ENCODE assay signal across 8 mouse cellular contexts in the genomic region with DNA sequence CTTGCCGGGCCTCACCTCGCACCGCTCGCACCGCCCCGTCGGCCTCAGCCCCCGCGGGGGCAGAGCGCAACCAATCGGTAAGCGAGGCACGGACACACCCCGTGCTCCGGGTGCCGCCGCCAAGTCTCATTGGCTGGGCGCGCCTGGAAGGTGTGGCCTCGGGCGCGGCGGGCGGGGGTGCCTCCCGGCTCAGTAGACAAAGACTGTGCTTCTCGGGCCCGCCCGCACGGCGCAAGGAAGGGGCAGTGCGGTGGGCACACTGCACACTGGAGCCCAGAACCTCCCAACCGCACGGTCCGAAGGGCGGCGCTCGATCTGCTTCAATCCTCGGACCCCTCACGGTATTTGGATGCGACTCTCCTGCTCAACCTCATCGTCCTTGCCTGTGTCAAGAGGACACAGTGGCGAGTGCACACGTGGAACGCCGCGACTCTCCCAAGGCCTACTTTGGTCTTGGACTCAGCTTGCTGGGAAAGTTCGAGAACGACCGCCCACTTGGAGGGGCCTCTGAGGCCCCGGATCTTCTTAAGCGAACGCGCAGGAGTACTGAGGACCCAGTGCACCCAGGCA. TPM values are rescaled to one million over a fixed set of nuclear protein-coding genes. Genes with fewer than 3 reads are reported as not detected.
DNase-seq lines count a peak whose midpoint lies in the region; ATAC-seq and TF ChIP-seq lines count a peak whose summit lies in the region.

Gene Slc25a29 (minus strand): TSS at position 44 of the 570 bp plus-strand sequence.
Gene Slc25a47 (plus strand): TSS at position 207 of the 570 bp plus-strand sequence.

- no peaks in the 10 kb centered on the region for H3K27me3 ChIP-seq in ES-Bruce4 (ENCODE audit: control insufficient read depth, insufficient read depth, low read length, poor library complexity, severe bottlenecking)
- no peaks in the 10 kb centered on the region for H3K27me3 ChIP-seq in forebrain, embryonic 14.5 days (replicated peaks; ENCODE audit: control insufficient read depth, insufficient read depth, low read length)
- H3K27me3 ChIP-seq in neural tube, embryonic 15.5 days (replicated peaks): no peaks in the 10 kb centered on the region

- H3K36me3 ChIP-seq in ES-Bruce4 (ENCODE audit: control insufficient read depth, insufficient read depth, low read length, poor library complexity, severe bottlenecking): no peaks in the 10 kb centered on the region
- peaks cover 4% of the 10 kb centered on the region for H3K36me3 ChIP-seq in forebrain, embryonic 14.5 days (ENCODE audit: control insufficient read depth, insufficient read depth, low read length)
- H3K36me3 ChIP-seq in neural tube, embryonic 15.5 days: peaks cover 1% of the 10 kb centered on the region

- peak; percentile 98 for DNase-seq in forebrain, embryonic 14.5 days (ENCODE audit: low spot score)
- peak; percentile 98 for DNase-seq in heart, postnatal 14 days
- peak; percentile 97 for DNase-seq in layer of hippocampus, adult 11-12 months (ENCODE audit: low spot score)
- peak; percentile 97 for DNase-seq in lung, adult 18-20 months
- DNase-seq in testis, postnatal 14 days (ENCODE audit: low spot score): peak; percentile 96

- no peak for TF ChIP-seq POLR2A in ES-Bruce4 (IDR thresholded peaks at IDR 0.05; ENCODE audit: insufficient read depth, low read length)

- peak within 1 kb of the TSS; percentile 65 for H3K9ac ChIP-seq in ES-Bruce4 (ENCODE audit: low read depth, poor library complexity, severe bottlenecking)
- peak within 1 kb of the TSS; percentile 81 for H3K9ac ChIP-seq in forebrain, embryonic 14.5 days (ENCODE audit: low read length)
- peak within 1 kb of the TSS; percentile 67 for H3K9ac ChIP-seq in neural tube, embryonic 15.5 days (replicated peaks)

- WGBS in forebrain, embryonic 14.5 days: under 1% methylated on average over 52 of the region's 53 CpGs
- WGBS in neural tube, embryonic 15.5 days: 1% methylated on average over 50 of the region's 53 CpGs

- ATAC-seq in cerebellum, adult (ENCODE audit: insufficient number of reproducible peaks, low FRiP score, low TSS enrichment): peak; percentile 88
- ATAC-seq in forebrain, embryonic 14.5 days: peak; percentile 99
- peak; percentile 98 for ATAC-seq in neural tube, embryonic 15.5 days (ENCODE audit: low FRiP score)

- H3K4me3 ChIP-seq in ES-Bruce4 (ENCODE audit: low read depth, low read length): peak within 1 kb of the TSS; percentile 82
- H3K4me3 ChIP-seq in forebrain, embryonic 14.5 days (ENCODE audit: low read depth, low read length): peak within 1 kb of the TSS; percentile 74
- peak within 1 kb of the TSS; percentile 88 for H3K4me3 ChIP-seq in neural tube, embryonic 15.5 days (replicated peaks)

- H3K27ac ChIP-seq in ES-Bruce4 (ENCODE audit: insufficient read depth, low read length): no peak within 1 kb of the TSS
- H3K27ac ChIP-seq in forebrain, embryonic 14.5 days (ENCODE audit: low read depth, low read length): peak within 1 kb of the TSS; percentile 52
- peak within 1 kb of the TSS; percentile 86 for H3K27ac ChIP-seq in neural tube, embryonic 15.5 days (replicated peaks)

- H3K4me1 ChIP-seq in ES-Bruce4 (ENCODE audit: control insufficient read depth, insufficient read depth, low read length): no peaks in the 10 kb centered on the region
- peaks cover 22% of the 10 kb centered on the region for H3K4me1 ChIP-seq in forebrain, embryonic 14.5 days (ENCODE audit: control insufficient read depth, insufficient read depth, low read length)
- H3K4me1 ChIP-seq in neural tube, embryonic 15.5 days: peaks cover 59% of the 10 kb centered on the region

- intact Hi-C loops in heart, postnatal 14 days (cut with DNase I): loop anchor here (2.0 kb wide), 1 partner anchor 41 kb away; no protein-coding TSS in a partner anchor

- no peak for TF ChIP-seq CTCF in ES-Bruce4 (IDR thresholded peaks at IDR 0.05; ENCODE audit: low read depth, low read length)

- H3K9me3 ChIP-seq in ES-Bruce4 (replicated peaks; ENCODE audit: control insufficient read depth, insufficient read depth, low read length, poor library complexity, severe bottlenecking): no peaks in the 10 kb centered on the region
- no peaks in the 10 kb centered on the region for H3K9me3 ChIP-seq in forebrain, embryonic 14.5 days (replicated peaks; ENCODE audit: control insufficient read depth, low read length)
- no peaks in the 10 kb centered on the region for H3K9me3 ChIP-seq in neural tube, embryonic 15.5 days (replicated peaks)

- peak within 1 kb of the TSS; percentile 95 for H3K4me2 ChIP-seq in forebrain, embryonic 14.5 days (ENCODE audit: low read length)
- H3K4me2 ChIP-seq in neural tube, embryonic 15.5 days: peak within 1 kb of the TSS; percentile 93

- TF ChIP-seq EP300 in ES-Bruce4 (IDR thresholded peaks at IDR 0.05; ENCODE audit: insufficient read depth, low read depth, low read length): 0 out of 2 replicates have a peak, but pooled peaks have one; percentile 12

RNA-seq across cellular contexts. Expression of gene Slc25a29, which starts in this region (rescaled TPM):
- 0.51 and 0.79 TPM in 2 replicates for polyA plus RNA-seq in ES-Bruce4 (2011; ENCODE audit: insufficient read depth, insufficient read length, low read depth, missing spikeins)
- polyA plus RNA-seq in forebrain, embryonic 14.5 days (2014; fragmentation: Nextera tagmentation; extraction: Ambion mirVana): 21.7 and 23.4 TPM in 2 replicates
- total RNA-seq in heart, postnatal 14 days (2021): 1 to 10 TPM; 5.7 to 6.0 TPM
- polyA plus RNA-seq in neural tube, embryonic 15.5 days (2015; fragmentation: Nextera tagmentation; extraction: Ambion mirVana): 18.5 and 19.9 TPM in 2 replicates

RNA-seq across cellular contexts. Expression of gene Slc25a47, which starts in this region (rescaled TPM):
- polyA plus RNA-seq in ES-Bruce4 (2011; ENCODE audit: insufficient read depth, insufficient read length, low read depth, missing spikeins): 3.0 and 3.6 TPM in 2 replicates
- polyA plus RNA-seq in forebrain, embryonic 14.5 days (2014; fragmentation: Nextera tagmentation; extraction: Ambion mirVana): 14.1 and 17.3 TPM in 2 replicates
- 1 to 10 TPM; 5.1 to 7.9 TPM for total RNA-seq in heart, postnatal 14 days (2021)
- 6.7 and 7.7 TPM in 2 replicates for polyA plus RNA-seq in neural tube, embryonic 15.5 days (2015; fragmentation: Nextera tagmentation; extraction: Ambion mirVana)

Comparison
In these comparisons a context has a peak if more than half of its experiments do, and no peak if none do; other contexts are left out.
1. RNA of gene Slc25a29 (polyA plus RNA-seq): 21.7 to 23.4 TPM in forebrain, embryonic 14.5 days and 18.5 to 19.9 TPM in neural tube, embryonic 15.5 days; 0.51 to 0.79 TPM in ES-Bruce4; every median in the first group is over 10 times any median in the second.
2. Peak in every context shown above with its lines, with median percentiles within 50 percentile points of each other: H3K4me3 ChIP-seq, H3K9ac ChIP-seq, ATAC-seq and DNase-seq.